Mouse (Mus musculus): Measurements from ENCODE around the gene Nlrc5.

DNA sequence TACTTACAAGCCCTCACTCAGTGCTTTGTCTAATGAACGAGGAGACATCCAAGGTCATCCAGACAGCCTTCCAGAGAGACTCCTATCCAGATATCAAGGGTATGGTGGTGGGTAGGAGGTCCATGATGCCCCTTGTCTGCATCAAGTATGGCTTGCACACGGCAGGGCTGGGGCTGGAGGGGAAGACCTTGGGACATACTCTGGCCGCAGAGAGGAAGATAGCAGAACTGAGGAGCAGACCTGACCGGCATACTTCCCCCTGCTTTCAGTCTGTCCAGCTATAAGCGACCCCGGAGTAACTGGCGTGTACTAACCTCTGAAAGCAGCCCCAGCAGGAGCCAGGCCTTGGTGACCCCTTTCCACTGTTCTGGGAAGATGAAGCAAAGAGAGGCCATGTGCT, 24.6 kb upstream of the Nlrc5 start:
- no peak for TF ChIP-seq CTCF (IDR thresholded peaks at IDR 0.05; ENCODE audit: low read depth, low read length)
- no peak for TF ChIP-seq EP300 (IDR thresholded peaks at IDR 0.05; ENCODE audit: insufficient read depth, low read depth, low read length)
